Mouse (Mus musculus) CH12F3 (cell line): ENCODE data around the gene Tmem256.

Experiments used
- in situ Hi-C: fragments of 300-500 bp; cut with MboI; formaldehyde crosslinking; loops from 2 replicates; pipeline ENCODE4 v1.14.3; 2020; ENCODE audit warnings: low sequenced_read_pairs

Tmem256 gene

GRCm38 (mm10) chr11:69837952-69838713 lies at the start of gene Tmem256:
Tmem256 (plus strand) TSS chr11:69838514.
- in situ Hi-C loops, result no loop called here

- in situ Hi-C loops, result no loop called here
Observed at GRCm38 (mm10) chr11:69789431-69789830, 48.9 kb upstream of the Tmem256 start.

GRCm38 (mm10) chr11:69791420-69791819 lies 46.9 kb upstream of the Tmem256 start:
- in situ Hi-C loops, result no loop called here

- in situ Hi-C loops, result no loop called here
Observed at GRCm38 (mm10) chr11:69793429-69793828, 44.9 kb upstream of the Tmem256 start.

GRCm38 (mm10) chr11:69795168-69795982 lies 42.9 kb upstream of the Tmem256 start, which contains the start of gene Chrnb1:
Chrnb1 (minus strand) TSS chr11:69795943.
- in situ Hi-C loops, result no loop called here

- in situ Hi-C loops, result no loop called here
Observed at GRCm38 (mm10) chr11:69795983-69796435, 42.3 kb upstream of the Tmem256 start.

- in situ Hi-C loops, result no loop called here
Observed at GRCm38 (mm10) chr11:69797924-69798323, 40.4 kb upstream of the Tmem256 start.

GRCm38 (mm10) chr11:69799394-69800137 lies 38.7 kb upstream of the Tmem256 start:
- in situ Hi-C loops, result no loop called here

GRCm38 (mm10) chr11:69800138-69800391 lies 38.2 kb upstream of the Tmem256 start:
- in situ Hi-C loops, result no loop called here

GRCm38 (mm10) chr11:69800392-69801197 lies 37.7 kb upstream of the Tmem256 start:
- in situ Hi-C loops, result no loop called here

- in situ Hi-C loops, result no loop called here
Observed at GRCm38 (mm10) chr11:69801379-69801977, 36.8 kb upstream of the Tmem256 start, which contains the start of gene Fgf11. Fgf11 (minus strand) TSS chr11:69801857.

- in situ Hi-C loops, result no loop called here
Observed at GRCm38 (mm10) chr11:69802648-69803105, 35.6 kb upstream of the Tmem256 start.

GRCm38 (mm10) chr11:69803328-69803727 lies 35.0 kb upstream of the Tmem256 start:
- in situ Hi-C loops, result no loop called here

- in situ Hi-C loops, result no loop called here
Observed at GRCm38 (mm10) chr11:69803786-69804651, 34.3 kb upstream of the Tmem256 start.

- in situ Hi-C loops, result no loop called here
Observed at GRCm38 (mm10) chr11:69804652-69804940, 33.7 kb upstream of the Tmem256 start.

GRCm38 (mm10) chr11:69804972-69805909 lies 33.1 kb upstream of the Tmem256 start, which contains the start of gene Tmem102:
Tmem102 (minus strand) TSS chr11:69805624.
- in situ Hi-C loops, result no loop called here

GRCm38 (mm10) chr11:69806378-69806777 lies 31.9 kb upstream of the Tmem256 start:
- in situ Hi-C loops, result no loop called here

GRCm38 (mm10) chr11:69807641-69808040 lies 30.7 kb upstream of the Tmem256 start:
- in situ Hi-C loops, result no loop called here
